ENCODE assay signal across 16 mouse cellular contexts in genomic region chr6:126736996-126737395, GRCm38 (mm10). TPM values are rescaled to one million over a fixed set of nuclear protein-coding genes. Genes with fewer than 3 reads are reported as not detected.
DNase-seq lines count a peak whose midpoint lies in the region; ATAC-seq and TF ChIP-seq lines count a peak whose summit lies in the region.
"Had no signal": no experiment of that assay in that cellular context is flagged by ENCODE, and none has a peak within 500 bp of the region (broad histone marks: within the 10 kb centered on the region; RNA-seq: fewer than 3 reads in every experiment).

No protein-coding gene starts in this region.

- H3K27me3 ChIP-seq in forebrain, postnatal 0 days (ENCODE audit: insufficient read depth, low read length), result no peaks in the 10 kb centered on the region
- peaks cover 21% of the 10 kb centered on the region; the same call in 1 of the 2 replicates for H3K27me3 ChIP-seq in forebrain, embryonic 14.5 days (replicated peaks; ENCODE audit: control insufficient read depth, insufficient read depth, low read length)
- no peaks in the 10 kb centered on the region for H3K27me3 ChIP-seq in kidney, adult 2 months (replicated peaks; ENCODE audit: control insufficient read depth, insufficient read depth, low read length)
- H3K27me3 ChIP-seq in intestine, postnatal 0 days (replicated peaks; ENCODE audit: control insufficient read depth, insufficient read depth, low read length), result peaks cover 31% of the 10 kb centered on the region

- H3K4me1 ChIP-seq in forebrain, postnatal 0 days (ENCODE audit: insufficient read depth), result peaks cover 31% of the 10 kb centered on the region
- 0 out of 2 replicates have a peak, but pooled peaks cover 2% of the 10 kb centered on the region for H3K4me1 ChIP-seq in forebrain, embryonic 14.5 days (ENCODE audit: control insufficient read depth, insufficient read depth, low read length)
- no peaks in the 10 kb centered on the region for H3K4me1 ChIP-seq in kidney, adult 2 months (ENCODE audit: control insufficient read depth, insufficient read depth, low read length)
- H3K4me1 ChIP-seq in intestine, postnatal 0 days (replicated peaks; ENCODE audit: control insufficient read depth, insufficient read depth, low read length), result no peaks in the 10 kb centered on the region
- H3K4me1 ChIP-seq: liver, embryonic 13.5 days had no signal

- no peak for TF ChIP-seq POLR2A in kidney, adult 2 months (IDR thresholded peaks at IDR 0.05; ENCODE audit: low read depth, low read length)

- TF ChIP-seq CTCF in forebrain, postnatal 0 days (IDR thresholded peaks at IDR 0.05; ENCODE audit: low read depth), result no peak
- TF ChIP-seq CTCF in kidney, adult 2 months (conservative IDR thresholded peaks at IDR 0.05; ENCODE audit: insufficient read depth, insufficient read length, low read depth, low read length), result no peak
- TF ChIP-seq CTCF in intestine, postnatal 0 days (IDR thresholded peaks at IDR 0.05; ENCODE audit: low read depth), result no peak

- DNase-seq in adrenal gland, postnatal 10 days, result peak; percentile 27
- DNase-seq in adrenal gland, adult 18-20 months (ENCODE audit: low spot score in 2 of 2), result no peak
- DNase-seq in forebrain, postnatal 0 days, result no peak
- DNase-seq in forebrain, embryonic 14.5 days (ENCODE audit: low spot score), result no peak
- DNase-seq in kidney, adult 2 months, result peak; percentile 76
- DNase-seq in kidney, postnatal 4 days, result no peak
- peak; percentile 13 for DNase-seq in adipocyte (ENCODE audit: low spot score)
- DNase-seq: adrenal gland, postnatal 25 days; gastrocnemius, postnatal 25 days; liver, embryonic 13.5 days; lung, postnatal 4 days; right cerebral cortex, postnatal 25 days had no signal

- H3K36me3 ChIP-seq in forebrain, postnatal 0 days (ENCODE audit: insufficient read depth), result no peaks in the 10 kb centered on the region; the same call in 1 of the 2 replicates
- no peaks in the 10 kb centered on the region for H3K36me3 ChIP-seq in forebrain, embryonic 14.5 days (ENCODE audit: control insufficient read depth, insufficient read depth, low read length)
- H3K36me3 ChIP-seq in kidney, adult 2 months (ENCODE audit: control insufficient read depth, insufficient read depth, low read length), result no peaks in the 10 kb centered on the region
- no peaks in the 10 kb centered on the region for H3K36me3 ChIP-seq in intestine, postnatal 0 days (ENCODE audit: control insufficient read depth, insufficient read depth)
- H3K36me3 ChIP-seq: embryonic facial prominence, embryonic 15.5 days; liver, embryonic 13.5 days had no signal

- no peaks in the 10 kb centered on the region for H3K9me3 ChIP-seq in forebrain, postnatal 0 days (ENCODE audit: low read length)
- H3K9me3 ChIP-seq in forebrain, embryonic 14.5 days (replicated peaks; ENCODE audit: control insufficient read depth, low read length), result no peaks in the 10 kb centered on the region
- no peaks in the 10 kb centered on the region for H3K9me3 ChIP-seq in intestine, postnatal 0 days (ENCODE audit: control insufficient read depth)
- H3K9me3 ChIP-seq: embryonic facial prominence, embryonic 15.5 days; liver, embryonic 13.5 days had no signal

- H3K4me3 ChIP-seq in forebrain, postnatal 0 days (ENCODE audit: low read depth, low read length), result no peak overlapping the region
- no peak overlapping the region for H3K4me3 ChIP-seq in forebrain, embryonic 14.5 days (ENCODE audit: low read depth, low read length)
- no peak overlapping the region for H3K4me3 ChIP-seq in kidney, adult 2 months (ENCODE audit: insufficient read depth, low read depth, low read length)
- no peak overlapping the region for H3K4me3 ChIP-seq in intestine, postnatal 0 days (ENCODE audit: low read depth, low read length)
- H3K4me3 ChIP-seq: embryonic facial prominence, embryonic 15.5 days; liver, embryonic 13.5 days had no signal

- H3K27ac ChIP-seq in forebrain, postnatal 0 days (ENCODE audit: low read depth, low read length), result no peak overlapping the region
- H3K27ac ChIP-seq in forebrain, embryonic 14.5 days (ENCODE audit: low read depth, low read length), result no peak overlapping the region
- H3K27ac ChIP-seq in kidney, adult 2 months (ENCODE audit: insufficient read depth, low read depth, low read length), result no peak overlapping the region
- no peak overlapping the region for H3K27ac ChIP-seq in intestine, postnatal 0 days (ENCODE audit: low read depth, low read length)
- H3K27ac ChIP-seq: embryonic facial prominence, embryonic 15.5 days; liver, embryonic 13.5 days had no signal

- 55% methylated on average over 4 of the region's 4 CpGs for WGBS in forebrain, postnatal 0 days
- WGBS in forebrain, embryonic 14.5 days, result 68% methylated on average over 4 of the region's 4 CpGs
- 38% methylated on average over 4 of the region's 4 CpGs for WGBS in kidney, adult 2 months
- WGBS in intestine, postnatal 0 days, result 68% methylated on average over 4 of the region's 4 CpGs

- H3K9ac ChIP-seq in forebrain, postnatal 0 days, result no peak overlapping the region
- H3K9ac ChIP-seq in forebrain, embryonic 14.5 days (ENCODE audit: low read length), result no peak overlapping the region
- no peak overlapping the region for H3K9ac ChIP-seq in intestine, postnatal 0 days (ENCODE audit: low read depth, low read length)
- H3K9ac ChIP-seq: embryonic facial prominence, embryonic 15.5 days; liver, embryonic 13.5 days had no signal

- no peak for ATAC-seq in forebrain, postnatal 0 days
- ATAC-seq in forebrain, embryonic 14.5 days, result no peak
- ATAC-seq in intestine, postnatal 0 days, result no peak
- ATAC-seq: Patski had no signal

- peak overlapping the region; percentile 43 for H3K4me2 ChIP-seq in forebrain, postnatal 0 days (ENCODE audit: low read depth)
- H3K4me2 ChIP-seq in forebrain, embryonic 14.5 days (ENCODE audit: low read length), result no peak overlapping the region
- no peak overlapping the region for H3K4me2 ChIP-seq in intestine, postnatal 0 days (replicated peaks; ENCODE audit: low read depth)
- H3K4me2 ChIP-seq: embryonic facial prominence, embryonic 15.5 days; liver, embryonic 13.5 days had no signal

RNA-seq across cellular contexts. Expression of gene Kcna6, which starts 3.5 kb away (rescaled TPM):
- total RNA-seq in adrenal gland, postnatal 10 days (2021), result 1 to 10 TPM; 3.3 to 5.7 TPM
- 1 to 10 TPM in 1 of 2 experiments, under 1 TPM in 1; 0.46 to 1.3 TPM for total RNA-seq in adrenal gland, adult 18-20 months (2021)
- 49.2 and 49.6 TPM in 2 replicates for total RNA-seq in forebrain, postnatal 0 days (2014; rRNA removed)
- polyA plus RNA-seq in forebrain, postnatal 0 days (2015; fragmentation: Nextera tagmentation; extraction: Ambion mirVana), result 14.4 and 19.9 TPM in 2 replicates
- polyA plus RNA-seq in forebrain, embryonic 14.5 days (2014; fragmentation: Nextera tagmentation; extraction: Ambion mirVana), result 6.7 and 9.1 TPM in 2 replicates
- 0.46 and 0.59 TPM in 2 replicates for polyA plus RNA-seq in kidney, adult 2 months (2012; rRNA removed)
- polyA plus RNA-seq in intestine, postnatal 0 days (2015; fragmentation: Nextera tagmentation; extraction: Ambion mirVana), result 1.1 TPM in 2 replicates
- total RNA-seq: common myeloid progenitor, adult 5-6 weeks had no signal

Comparison
In these comparisons a context has a peak if more than half of its experiments do, and no peak if none do; other contexts are left out.
1. DNase-seq: peak in adrenal gland, postnatal 10 days (single experiment), kidney, adult 2 months (single experiment) and adipocyte (single experiment); none in adrenal gland, adult 18-20 months (0 of 2), forebrain, postnatal 0 days (single experiment), forebrain, embryonic 14.5 days (single experiment) and kidney, postnatal 4 days (0 of 2).